Mouse (Mus musculus) kidney, embryonic 16.5 days (tissue): ENCODE data around the gene Dync1li1. TPM values are rescaled to one million over a fixed set of nuclear protein-coding genes. Genes with fewer than 3 reads are reported as not detected.

ENCODE experiments used
- ATAC-seq: fragments of 200-750 bp; cut with Nextera tagmentation; 2 replicates; pipeline ENCODE4 v1.8.0; 2017; ENCODE audit warnings: moderate TSS enrichment; ENCODE audit not compliant: low FRiP score, low TSS enrichment
- H3K27ac ChIP-seq: fragments of 300-500 bp; sonication (generic); 2 replicates; pipeline ENCODE4 v1.5.1; 2014; ENCODE audit warnings: low read length
- H3K27me3 ChIP-seq: fragments of 300-500 bp; sonication (generic); 2 replicates; pipeline ENCODE4 v1.6.1; 2014; ENCODE audit warnings: low read length, control low read depth, mixed read lengths; ENCODE audit not compliant: insufficient read depth
- H3K36me3 ChIP-seq: fragments of 300-500 bp; sonication (generic); 2 replicates; pipeline ENCODE4 v1.6.1; 2014; ENCODE audit warnings: low read length, control low read depth, mixed read lengths; ENCODE audit not compliant: insufficient read depth
- H3K4me1 ChIP-seq: fragments of 300-500 bp; sonication (generic); 2 replicates; pipeline ENCODE4 v1.6.1; 2014; ENCODE audit warnings: low read length, control low read depth, mixed read lengths; ENCODE audit not compliant: insufficient read depth
- H3K4me2 ChIP-seq: fragments of 300-500 bp; sonication (generic); replicated peaks from 2 replicates; pipeline ENCODE4 v1.6.1; 2014; ENCODE audit warnings: low read depth, low read length
- H3K4me3 ChIP-seq: fragments of 300-500 bp; sonication (generic); 2 replicates; pipeline ENCODE4 v1.5.1; 2014; ENCODE audit warnings: mild to moderate bottlenecking, low read length
- H3K9ac ChIP-seq: fragments of 300-500 bp; sonication (generic); replicated peaks from 2 replicates; pipeline ENCODE4 v1.6.1; 2014; ENCODE audit warnings: low read length
- H3K9me3 ChIP-seq: fragments of 300-500 bp; sonication (generic); 2 replicates; pipeline ENCODE4 v1.6.1; 2016; ENCODE audit warnings: low read length, control low read depth
- WGBS: fragments of 180-500 bp; shearing (Covaris S2); extraction: QIAGEN DNeasy Blood & Tissue Kit; methylation state at CpG from one replicate; pipeline ENCODE4 v1.1.7; 2014; 5-methylcytosine and 5-hydroxymethylcytosine counted together
- polyA plus RNA-seq: library from polyadenylated mRNA; unstranded; fragments of >200 nt; fragmentation: Nextera tagmentation; extraction: Ambion mirVana; gene quantifications from 2 replicates; pipeline ENCODE4 v1.2.1, GENCODE M21; 2015

The Dync1li1 gene
- polyA plus RNA-seq, 1 experiment from 2014 or later: 45.7 TPM

DNA sequence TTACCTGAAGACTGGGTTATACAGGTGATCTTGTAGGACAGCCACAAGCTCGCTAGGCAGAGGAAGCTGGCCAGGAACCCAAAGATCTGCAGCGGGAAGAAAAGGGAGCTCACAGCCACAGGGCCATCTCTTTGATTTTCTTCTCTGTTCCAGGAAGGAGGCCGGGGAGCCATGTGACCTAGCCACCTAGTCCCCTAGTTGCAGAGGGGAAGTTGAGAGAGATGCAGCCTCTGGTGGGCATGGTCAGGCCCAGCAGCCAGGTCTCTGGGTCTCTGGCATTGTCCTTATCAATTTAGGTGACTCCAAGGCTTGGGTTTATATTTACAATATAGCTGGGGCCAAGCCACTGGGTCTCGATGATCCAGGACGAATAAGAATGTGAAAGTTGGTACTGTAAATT, 70.2 kb downstream of the Dync1li1 start:
- Histone ChIP-seq H3K36me3 (peaks cover 35% of the 10 kb centered on the region), H3K27me3 (no peaks in the 10 kb centered on the region), H3K4me1 (no peaks in the 10 kb centered on the region), H3K4me3 (no peak overlapping the region), H3K27ac (no peak overlapping the region), H3K9ac (no peak overlapping the region), H3K9me3 (no peaks in the 10 kb centered on the region), H3K4me2 (no peak overlapping the region)
- no peak for ATAC-seq
- 84% methylated on average over 5 of the region's 5 CpGs for WGBS

DNA sequence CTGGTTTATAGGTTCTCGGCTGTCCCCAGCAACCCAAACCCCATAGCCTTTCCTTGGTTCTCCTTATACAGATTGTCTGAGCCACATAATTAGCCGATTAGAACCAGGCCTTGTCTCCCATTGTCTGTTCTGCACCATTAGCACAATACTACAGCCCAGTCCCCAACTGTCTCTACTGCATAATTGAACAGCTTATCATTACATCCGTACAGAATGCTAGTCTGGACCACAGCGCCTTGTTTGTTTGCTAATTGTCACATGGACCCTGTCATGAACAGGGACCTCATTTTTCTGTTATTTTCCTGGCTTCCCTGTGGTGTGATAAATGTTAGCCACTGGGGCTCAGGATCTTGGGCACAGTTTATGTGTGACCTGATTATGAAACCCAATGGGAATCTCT, 71.3 kb downstream of the Dync1li1 start:
- Histone ChIP-seq H3K36me3 (peaks cover 32% of the 10 kb centered on the region), H3K27ac (no peak overlapping the region), H3K9me3 (no peaks in the 10 kb centered on the region), H3K27me3 (no peaks in the 10 kb centered on the region), H3K9ac (no peak overlapping the region), H3K4me1 (no peaks in the 10 kb centered on the region), H3K4me3 (no peak overlapping the region), H3K4me2 (no peak overlapping the region)
- WGBS: 78% methylated on average over 4 of the region's 4 CpGs
- ATAC-seq: no peak

DNA sequence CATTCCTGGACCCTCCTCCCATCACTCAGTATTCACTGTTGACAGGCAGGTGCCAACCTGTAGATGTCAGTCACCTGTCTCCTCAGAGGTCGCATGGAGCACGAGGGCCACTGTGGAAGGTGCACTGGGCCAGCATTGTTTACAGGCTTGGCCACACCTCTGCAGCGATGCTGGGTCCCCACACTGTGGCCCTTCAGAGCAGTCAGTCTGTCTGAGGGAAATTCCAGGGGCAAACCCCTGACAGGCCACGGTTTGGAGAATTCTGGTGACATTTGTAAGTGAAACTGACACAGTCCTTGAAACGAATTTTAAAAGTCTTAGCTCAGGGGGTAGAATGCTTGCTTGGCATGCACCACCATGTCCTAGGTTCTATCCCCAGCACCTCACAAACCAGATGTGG, 71.8 kb downstream of the Dync1li1 start:
- Histone ChIP-seq H3K9me3 (no peaks in the 10 kb centered on the region), H3K27me3 (no peaks in the 10 kb centered on the region), H3K9ac (no peak overlapping the region), H3K4me2 (no peak overlapping the region), H3K4me3 (no peak overlapping the region), H3K36me3 (peaks cover 28% of the 10 kb centered on the region), H3K27ac (no peak overlapping the region), H3K4me1 (no peaks in the 10 kb centered on the region)
- 79% methylated on average over 5 of the region's 5 CpGs for WGBS
- ATAC-seq: no peak

DNA sequence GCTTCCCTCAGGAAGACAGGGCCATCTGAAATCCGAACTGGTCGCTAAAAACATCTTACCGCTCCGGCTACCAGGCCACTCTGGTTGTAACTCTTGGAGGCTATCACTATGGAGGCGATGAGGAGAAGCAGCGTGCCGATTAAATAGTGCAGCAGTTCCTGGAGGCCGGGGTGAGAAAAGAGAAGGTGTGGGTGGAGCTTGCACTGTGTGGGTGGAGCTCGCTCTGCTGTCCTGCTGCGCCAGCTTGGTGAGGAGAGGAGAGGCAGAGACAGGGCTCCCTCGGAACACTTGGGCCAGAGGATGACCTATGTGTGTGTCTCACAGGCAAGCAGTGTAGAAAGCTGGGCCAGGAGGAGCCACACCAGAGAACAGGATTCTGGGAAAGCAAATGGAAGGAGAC, 73.3 kb downstream of the Dync1li1 start:
- no peak for ATAC-seq
- Histone ChIP-seq H3K9ac (no peak overlapping the region), H3K36me3 (peaks cover 25% of the 10 kb centered on the region), H3K9me3 (peaks cover 4% of the 10 kb centered on the region; the same call in 1 of the 2 replicates), H3K27me3 (no peaks in the 10 kb centered on the region), H3K4me2 (no peak overlapping the region), H3K4me3 (no peak overlapping the region), H3K4me1 (peaks cover 2% of the 10 kb centered on the region; the same call in 1 of the 2 replicates), H3K27ac (no peak overlapping the region)
- WGBS: 62% methylated on average over 11 of the region's 11 CpGs

DNA sequence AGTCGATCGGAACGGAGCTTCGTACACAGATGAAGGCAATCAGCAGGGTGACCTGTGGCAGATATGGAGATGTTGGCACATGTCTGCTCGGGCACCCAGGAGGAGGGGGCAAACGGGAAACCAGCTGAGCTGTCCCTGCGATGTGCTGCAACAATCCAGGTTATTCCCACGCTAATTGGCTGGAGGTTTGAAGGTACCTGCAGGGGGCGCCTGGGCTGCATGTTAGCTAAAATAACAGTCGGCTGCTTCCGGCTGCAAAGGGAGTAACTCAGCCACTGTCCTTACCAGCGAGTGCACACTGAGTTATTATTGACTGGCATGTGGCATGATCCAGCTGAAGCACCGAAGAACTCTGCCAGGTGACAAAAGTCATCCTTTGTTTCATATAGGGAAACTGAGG, 74.8 kb downstream of the Dync1li1 start:
- Histone ChIP-seq H3K36me3 (peaks cover 23% of the 10 kb centered on the region), H3K27ac (no peak overlapping the region), H3K4me3 (no peak overlapping the region), H3K4me2 (no peak overlapping the region), H3K4me1 (peaks cover 17% of the 10 kb centered on the region), H3K9ac (no peak overlapping the region), H3K9me3 (peaks cover 4% of the 10 kb centered on the region; the same call in 1 of the 2 replicates), H3K27me3 (no peaks in the 10 kb centered on the region)
- 71% methylated on average over 13 of the region's 13 CpGs for WGBS
- ATAC-seq: no peak

DNA sequence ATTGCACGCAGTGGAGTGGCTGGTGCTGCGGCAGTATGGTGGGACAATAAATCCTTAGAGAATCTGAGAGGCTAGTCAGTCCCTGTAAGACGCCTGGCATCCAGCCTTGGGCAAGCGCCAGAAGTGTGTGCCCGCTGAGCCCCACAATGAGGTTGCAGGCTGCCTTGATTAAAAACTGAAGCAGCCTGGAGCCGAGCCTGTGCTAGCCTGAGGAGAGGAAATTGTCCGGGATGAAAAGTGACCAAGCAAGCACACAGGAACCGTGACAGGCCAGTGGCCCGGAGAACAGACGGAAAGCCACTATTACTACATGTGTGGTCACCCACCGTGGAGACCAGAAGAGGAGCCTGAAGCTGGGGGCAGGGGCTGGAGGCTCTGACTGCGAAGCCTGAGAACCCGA, 78.4 kb downstream of the Dync1li1 start:
- H3K36me3 ChIP-seq: peaks cover 13% of the 10 kb centered on the region
- ATAC-seq: peak; percentile 72

DNA sequence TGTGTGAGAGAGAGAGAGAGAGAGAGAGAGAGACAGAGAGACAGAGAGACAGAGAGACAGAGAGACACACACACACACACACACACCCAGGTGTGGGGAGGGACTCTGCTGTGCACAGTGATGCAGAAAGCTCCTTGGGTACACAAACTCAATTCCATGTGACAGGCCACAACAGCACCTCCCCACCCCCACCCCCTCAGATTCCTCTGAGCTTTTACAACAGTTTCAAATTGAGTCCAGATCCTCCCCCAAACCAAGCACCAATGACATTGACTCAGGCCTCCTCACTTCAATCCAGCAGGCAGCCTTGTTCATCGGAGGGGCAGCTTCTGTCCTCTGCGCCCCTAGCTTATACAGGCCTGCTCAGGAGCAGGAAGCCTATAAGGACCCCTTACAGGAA, 78.9 kb downstream of the Dync1li1 start:
- H3K9ac ChIP-seq: 0 out of 2 replicates have a peak overlapping the region, but pooled peaks have one; percentile 46
- 56% methylated on average over 2 of the region's 2 CpGs for WGBS
- peak; percentile 72; the same call in 1 of the 2 replicates for ATAC-seq
- no peaks in the 10 kb centered on the region for H3K27me3 ChIP-seq
- no peak overlapping the region for H3K4me3 ChIP-seq
- H3K36me3 ChIP-seq: peaks cover 16% of the 10 kb centered on the region
- H3K4me2 ChIP-seq: no peak overlapping the region
- H3K27ac ChIP-seq: peak overlapping the region; percentile 90
- peaks cover 22% of the 10 kb centered on the region for H3K4me1 ChIP-seq
- H3K9me3 ChIP-seq: peaks cover 8% of the 10 kb centered on the region; the same call in 1 of the 2 replicates

More for the DNA sequence above, 78.4 kb downstream of the Dync1li1 start:
- H3K4me2 ChIP-seq: 0 out of 2 replicates have a peak overlapping the region, but pooled peaks have one; percentile 4
- no peak overlapping the region for H3K4me3 ChIP-seq
- H3K9me3 ChIP-seq: peaks cover 4% of the 10 kb centered on the region; the same call in 1 of the 2 replicates
- no peaks in the 10 kb centered on the region for H3K27me3 ChIP-seq
- peaks cover 22% of the 10 kb centered on the region for H3K4me1 ChIP-seq
- 31% methylated on average over 13 of the region's 13 CpGs for WGBS
- no peak overlapping the region for H3K9ac ChIP-seq
- H3K27ac ChIP-seq: peak overlapping the region; percentile 90

DNA sequence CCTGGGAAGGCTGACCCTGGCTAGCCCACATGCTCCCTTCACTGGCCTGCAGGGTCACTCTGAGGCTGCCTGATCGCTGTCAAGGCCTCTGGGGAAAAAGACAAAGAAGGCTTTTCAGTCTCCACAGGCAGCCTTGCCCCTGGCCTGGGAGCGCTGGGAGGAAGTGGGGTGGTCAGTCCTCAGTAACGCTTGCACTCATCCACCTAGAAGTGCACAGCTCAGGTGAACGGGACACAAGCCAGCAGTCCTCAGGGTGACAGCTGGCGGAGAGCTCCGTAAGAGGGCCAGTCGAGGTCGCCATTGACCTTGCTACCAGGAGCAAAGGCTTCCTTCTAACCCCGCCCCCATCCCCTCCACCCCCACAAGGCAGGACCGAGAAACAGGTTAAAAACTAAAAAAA, 79.5 kb downstream of the Dync1li1 start:
- Histone ChIP-seq H3K4me3 (no peak overlapping the region), H3K4me1 (peaks cover 22% of the 10 kb centered on the region), H3K9me3 (peaks cover 9% of the 10 kb centered on the region; the same call in 1 of the 2 replicates), H3K36me3 (peaks cover 14% of the 10 kb centered on the region), H3K9ac (peak overlapping the region; percentile 46; the same call in 1 of the 2 replicates), H3K27ac (peak overlapping the region; percentile 90), H3K4me2 (no peak overlapping the region), H3K27me3 (no peaks in the 10 kb centered on the region)
- peak; percentile 7; the same call in 1 of the 2 replicates for ATAC-seq
- 30% methylated on average over 10 of the region's 10 CpGs for WGBS

DNA sequence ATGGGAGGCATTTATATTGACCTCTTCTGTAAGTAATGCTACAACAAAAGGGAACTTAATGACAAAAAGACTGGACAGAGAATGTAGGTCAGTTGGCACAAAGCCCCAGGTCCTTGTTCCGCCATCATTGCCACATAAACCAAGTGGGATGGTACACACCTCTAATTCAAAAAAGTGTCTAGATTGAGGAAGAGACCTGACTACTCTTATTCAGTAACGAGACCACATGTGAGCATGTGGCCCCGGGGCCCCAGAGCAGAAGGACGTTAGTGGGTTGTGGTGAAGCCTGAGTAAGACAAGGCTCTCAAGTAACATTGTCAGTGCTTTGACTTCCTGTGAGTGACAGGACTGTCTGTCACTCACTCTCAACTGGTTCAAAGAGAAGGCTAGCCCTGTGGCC, 81.6 kb downstream of the Dync1li1 start:
- 87% methylated on average over 4 of the region's 4 CpGs for WGBS
- Histone ChIP-seq H3K4me3 (no peak overlapping the region), H3K27me3 (no peaks in the 10 kb centered on the region), H3K4me2 (no peak overlapping the region), H3K36me3 (peaks cover 14% of the 10 kb centered on the region), H3K9me3 (peaks cover 9% of the 10 kb centered on the region; the same call in 1 of the 2 replicates), H3K4me1 (peaks cover 27% of the 10 kb centered on the region), H3K9ac (no peak overlapping the region), H3K27ac (no peak overlapping the region)
- ATAC-seq: no peak

DNA sequence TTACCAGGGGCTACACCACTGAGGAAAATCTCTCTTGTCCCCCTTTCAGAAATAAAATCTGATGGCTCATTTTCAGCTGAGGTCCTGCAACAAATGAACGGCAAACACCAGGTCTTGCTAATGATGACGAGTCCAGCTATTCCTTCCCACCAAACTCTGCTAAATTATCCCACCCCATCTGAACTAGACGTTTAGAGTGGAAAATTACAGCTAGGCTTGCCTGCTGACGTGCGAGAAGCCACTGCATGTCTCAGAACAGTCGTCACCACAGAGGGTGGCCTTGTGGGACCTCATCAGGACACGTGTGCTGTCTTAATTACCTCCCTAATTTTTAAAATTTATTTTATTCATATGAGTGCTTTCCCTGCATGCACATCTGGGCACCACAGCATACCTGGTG, 83.0 kb downstream of the Dync1li1 start:
- Histone ChIP-seq H3K9me3 (peaks cover 6% of the 10 kb centered on the region; the same call in 1 of the 2 replicates), H3K27ac (no peak overlapping the region), H3K4me1 (peaks cover 41% of the 10 kb centered on the region), H3K4me2 (no peak overlapping the region), H3K27me3 (no peaks in the 10 kb centered on the region), H3K4me3 (no peak overlapping the region), H3K9ac (no peak overlapping the region), H3K36me3 (peaks cover 11% of the 10 kb centered on the region)
- no peak for ATAC-seq
- 79% methylated on average over 7 of the region's 7 CpGs for WGBS
